Mouse (Mus musculus): ENCODE measurements at regions not wholly inside any gene's neighbourhood (a gene's known extent, or its start where the extent isn't known, plus 50 kb on each side); places are given as distances from the start of the nearest gene placed in this dataset.

GRCm38 (mm10) chr1:135665484-135665883 lies 54.4 kb upstream of the Csrp1 start:
- no peak for DNase-seq (ENCODE audit: low spot score)

GRCm38 (mm10) chr1:135668331-135668730 lies 51.5 kb upstream of the Csrp1 start:
- peak; percentile 64 for DNase-seq (ENCODE audit: low spot score)

- DNase-seq (ENCODE audit: low spot score) = no peak
Measured at GRCm38 (mm10) chr1:135668951-135669350, 50.9 kb upstream of the Csrp1 start.

- peak; percentile 66 for DNase-seq (ENCODE audit: low spot score)
Measured at GRCm38 (mm10) chr1:135669803-135670202, 50.1 kb upstream of the Csrp1 start.
